Mouse (Mus musculus) stomach, postnatal 0 days (tissue): ENCODE results near the gene Noct.
"Not testable (repeated sequence)": the region's sequence is repeated elsewhere in the genome, so short reads cannot be mapped to it uniquely, and the experiment has no call there.

Experiments
- CTCF ChIP-seq: IDR thresholded peaks from 2 replicates; pipeline ENCODE4 v1.5.1; 2016; ENCODE audit warnings: antibody characterized with exemption, low read depth, mild to moderate bottlenecking, moderate library complexity
- EP300 ChIP-seq: optimal IDR thresholded peaks from 2 replicates; pipeline ENCODE3; 2016; ENCODE audit warnings: antibody characterized with exemption

- TF ChIP-seq CTCF, EP300: not testable (repeated sequence)
Measured at GRCm38 (mm10) chr3:51183967-51184366, 40.3 kb upstream of the Noct start.
